Mouse (Mus musculus): ENCODE results near the gene Map3k21. TPM values are rescaled to one million over a fixed set of nuclear protein-coding genes. Genes with fewer than 3 reads are reported as not detected.

The Map3k21 gene
- polyA plus RNA-seq (2015; fragmentation: Nextera tagmentation; extraction: Ambion mirVana), result 3.9 and 4.4 TPM in 2 replicates

- peak; percentile 59 for ATAC-seq (replicated peaks; ENCODE audit: low FRiP score, low read depth)
- no peak for TF ChIP-seq CTCF (IDR thresholded peaks at IDR 0.05; ENCODE audit: low read depth)
- peak within 1 kb of the TSS; percentile 62 for H3K4me3 ChIP-seq (replicated peaks; ENCODE audit: low read depth, low read length)
- under 1% methylated on average over 88 of the region's 93 CpGs for WGBS
- DNase-seq (ENCODE audit: low spot score), result peak; percentile 28
- peak within 1 kb of the TSS; percentile 95 for H3K4me2 ChIP-seq (ENCODE audit: low read length)
- H3K36me3 ChIP-seq (ENCODE audit: insufficient read depth, low read length), result no peaks in the 10 kb centered on the region
- peak within 1 kb of the TSS; percentile 54 for H3K27ac ChIP-seq
- H3K9ac ChIP-seq (ENCODE audit: low read depth, low read length), result peak within 1 kb of the TSS; percentile 74
- H3K9me3 ChIP-seq (replicated peaks; ENCODE audit: low read length), result no peaks in the 10 kb centered on the region
- no peaks in the 10 kb centered on the region for H3K4me1 ChIP-seq (replicated peaks; ENCODE audit: insufficient read depth, low read length)
- H3K27me3 ChIP-seq (ENCODE audit: insufficient read depth, low read length), result peaks cover 19% of the 10 kb centered on the region
Observed at GRCm38 (mm10) chr8:125910365-125911228, at the start of gene Map3k21. Gene Map3k21, plus strand, starts transcription at chr8:125910450.

DNA sequence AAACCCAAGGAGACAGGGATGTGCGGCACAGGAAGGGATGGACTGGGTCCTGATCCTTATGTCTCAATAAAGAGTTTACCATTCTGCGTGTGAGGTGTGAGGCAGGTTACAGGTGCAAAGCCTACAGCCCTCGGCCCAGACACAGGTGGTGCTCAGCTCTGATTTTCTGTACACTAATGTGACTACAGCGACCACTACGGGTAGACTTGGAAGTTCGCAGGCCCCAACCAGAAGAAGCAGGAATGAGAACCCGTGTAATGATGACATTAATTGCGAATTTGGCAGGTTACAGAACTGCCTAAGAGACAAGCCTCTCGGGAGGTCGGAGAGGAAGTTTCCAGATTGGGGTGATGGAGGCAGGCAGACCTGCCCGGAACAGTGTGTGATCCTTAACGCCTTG lies 44.1 kb upstream of the Map3k21 start:
- H3K27me3 ChIP-seq (ENCODE audit: insufficient read depth, low read length), result no peaks in the 10 kb centered on the region
- TF ChIP-seq CTCF (IDR thresholded peaks at IDR 0.05; ENCODE audit: low read depth), result peak; percentile 43
- no peak for DNase-seq (ENCODE audit: low spot score)
- WGBS, result 62% methylated on average over 12 of the region's 12 CpGs
- H3K27ac ChIP-seq, result no peak overlapping the region
- H3K9ac ChIP-seq (ENCODE audit: low read depth, low read length), result no peak overlapping the region
- H3K9me3 ChIP-seq (replicated peaks; ENCODE audit: low read length), result no peaks in the 10 kb centered on the region
- H3K4me3 ChIP-seq (replicated peaks; ENCODE audit: low read depth, low read length), result no peak overlapping the region
- H3K36me3 ChIP-seq (ENCODE audit: insufficient read depth, low read length), result no peaks in the 10 kb centered on the region
- no peaks in the 10 kb centered on the region for H3K4me1 ChIP-seq (replicated peaks; ENCODE audit: insufficient read depth, low read length)
- H3K4me2 ChIP-seq (ENCODE audit: low read length), result no peak overlapping the region
- ATAC-seq (replicated peaks; ENCODE audit: low FRiP score, low read depth), result no peak

DNA sequence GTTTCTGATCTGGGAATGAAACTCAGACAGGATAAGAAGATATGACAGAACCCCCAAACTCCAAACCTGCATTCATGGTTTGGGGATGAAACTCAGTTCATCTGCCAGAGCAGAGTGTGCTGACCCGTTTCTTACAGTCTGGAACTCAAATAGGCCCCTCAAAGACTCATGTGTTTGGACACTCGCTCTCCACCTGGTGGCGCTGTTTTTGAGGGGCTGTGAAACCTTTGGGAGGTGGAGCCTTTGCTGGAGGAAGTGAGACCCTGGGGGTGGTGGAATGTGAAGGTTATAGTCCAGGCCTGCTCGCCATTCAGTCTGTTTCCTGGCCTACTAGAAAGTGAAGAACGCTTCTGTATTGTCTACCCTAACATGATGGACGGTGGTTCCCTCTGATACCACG lies 41.7 kb upstream of the Map3k21 start:
- TF ChIP-seq CTCF (IDR thresholded peaks at IDR 0.05; ENCODE audit: low read depth), result peak; percentile 53
- no peak overlapping the region for H3K4me2 ChIP-seq (ENCODE audit: low read length)
- ATAC-seq (replicated peaks; ENCODE audit: low FRiP score, low read depth) (no peak), DNase-seq (ENCODE audit: low spot score) (peak; percentile 45)
- H3K4me1 ChIP-seq (replicated peaks; ENCODE audit: insufficient read depth, low read length), result 0 out of 2 replicates have a peak, but pooled peaks cover 7% of the 10 kb centered on the region
- 54% methylated on average over 7 of the region's 7 CpGs for WGBS
- no peaks in the 10 kb centered on the region for H3K36me3 ChIP-seq (ENCODE audit: insufficient read depth, low read length)
- H3K27me3 ChIP-seq (ENCODE audit: insufficient read depth, low read length), result no peaks in the 10 kb centered on the region
- H3K4me3 ChIP-seq (replicated peaks; ENCODE audit: low read depth, low read length), result no peak overlapping the region
- H3K9me3 ChIP-seq (replicated peaks; ENCODE audit: low read length), result no peaks in the 10 kb centered on the region
- H3K9ac ChIP-seq (ENCODE audit: low read depth, low read length), result no peak overlapping the region
- no peak overlapping the region for H3K27ac ChIP-seq

DNA sequence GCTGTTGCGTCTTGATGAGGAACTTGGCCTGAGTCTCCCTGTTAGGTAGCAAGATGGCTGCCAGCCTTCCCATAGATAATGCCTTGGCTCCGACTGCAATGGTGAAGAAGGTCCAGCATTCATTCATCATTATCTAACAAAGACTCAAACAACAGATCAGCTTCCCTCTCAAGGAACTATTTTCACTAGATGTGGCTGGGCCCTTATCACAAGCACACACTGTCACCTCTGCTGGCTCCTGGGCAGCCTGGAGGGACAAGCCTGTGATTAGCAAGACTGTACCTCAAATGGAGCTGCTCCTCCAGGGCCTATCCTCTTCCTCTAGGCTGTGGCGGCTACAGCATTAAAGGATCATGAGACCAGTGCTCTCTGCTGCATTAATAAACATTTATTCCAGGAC lies 40.5 kb upstream of the Map3k21 start:
- no peak overlapping the region for H3K27ac ChIP-seq
- no peaks in the 10 kb centered on the region for H3K36me3 ChIP-seq (ENCODE audit: insufficient read depth, low read length)
- ATAC-seq (replicated peaks; ENCODE audit: low FRiP score, low read depth) (no peak), DNase-seq (ENCODE audit: low spot score) (no peak)
- H3K4me2 ChIP-seq (ENCODE audit: low read length), result no peak overlapping the region
- H3K4me1 ChIP-seq (replicated peaks; ENCODE audit: insufficient read depth, low read length), result 0 out of 2 replicates have a peak, but pooled peaks cover 7% of the 10 kb centered on the region
- no peaks in the 10 kb centered on the region for H3K27me3 ChIP-seq (ENCODE audit: insufficient read depth, low read length)
- TF ChIP-seq CTCF (IDR thresholded peaks at IDR 0.05; ENCODE audit: low read depth), result no peak
- H3K4me3 ChIP-seq (replicated peaks; ENCODE audit: low read depth, low read length), result no peak overlapping the region
- H3K9me3 ChIP-seq (replicated peaks; ENCODE audit: low read length), result no peaks in the 10 kb centered on the region
- H3K9ac ChIP-seq (ENCODE audit: low read depth, low read length), result no peak overlapping the region
- 89% methylated on average over 3 of the region's 3 CpGs for WGBS

DNA sequence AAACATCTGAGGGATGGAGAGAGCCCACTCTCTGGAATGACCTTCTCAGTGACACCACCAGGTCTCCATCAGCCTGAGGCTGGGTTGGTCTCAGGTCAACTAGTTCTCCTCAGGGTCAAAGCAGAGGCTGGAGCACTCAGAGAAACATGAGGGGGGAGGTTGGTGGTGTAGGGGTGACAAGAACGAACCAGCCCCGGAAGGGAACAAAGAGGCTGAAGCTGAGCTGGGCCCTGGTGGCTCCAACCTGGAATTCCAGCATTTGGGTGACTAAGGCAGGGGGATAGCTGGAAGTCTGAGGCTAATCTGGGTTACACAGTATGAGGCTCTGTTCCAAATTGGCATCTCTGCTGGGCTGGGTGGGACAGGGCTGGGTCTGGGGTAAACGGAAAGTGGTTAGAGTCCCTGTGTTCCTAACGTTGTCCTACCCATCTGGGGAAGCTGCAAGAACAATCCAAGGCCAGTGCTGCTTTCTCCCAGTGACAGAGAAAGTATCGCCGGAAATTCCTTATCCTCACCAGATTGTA lies 40.0 kb upstream of the Map3k21 start:
- no peak overlapping the region for H3K4me3 ChIP-seq (replicated peaks; ENCODE audit: low read depth, low read length)
- H3K36me3 ChIP-seq (ENCODE audit: insufficient read depth, low read length), result no peaks in the 10 kb centered on the region
- no peaks in the 10 kb centered on the region for H3K9me3 ChIP-seq (replicated peaks; ENCODE audit: low read length)
- H3K27ac ChIP-seq, result no peak overlapping the region
- no peak for TF ChIP-seq CTCF (IDR thresholded peaks at IDR 0.05; ENCODE audit: low read depth)
- H3K4me1 ChIP-seq (replicated peaks; ENCODE audit: insufficient read depth, low read length), result 0 out of 2 replicates have a peak, but pooled peaks cover 7% of the 10 kb centered on the region
- DNase-seq (ENCODE audit: low spot score), result no peak
- WGBS, result 19% methylated on average over 6 of the region's 6 CpGs
- no peak for ATAC-seq (replicated peaks; ENCODE audit: low FRiP score, low read depth)
- no peak overlapping the region for H3K9ac ChIP-seq (ENCODE audit: low read depth, low read length)
- no peak overlapping the region for H3K4me2 ChIP-seq (ENCODE audit: low read length)
- no peaks in the 10 kb centered on the region for H3K27me3 ChIP-seq (ENCODE audit: insufficient read depth, low read length)

- no peak overlapping the region for H3K4me2 ChIP-seq (ENCODE audit: low read length)
- H3K4me3 ChIP-seq (replicated peaks; ENCODE audit: low read depth, low read length), result no peak overlapping the region
- H3K4me1 ChIP-seq (replicated peaks; ENCODE audit: insufficient read depth, low read length), result 0 out of 2 replicates have a peak, but pooled peaks cover 7% of the 10 kb centered on the region
- no peak overlapping the region for H3K27ac ChIP-seq
- 2% methylated on average over 7 of the region's 7 CpGs for WGBS
- H3K27me3 ChIP-seq (ENCODE audit: insufficient read depth, low read length), result no peaks in the 10 kb centered on the region
- ATAC-seq (replicated peaks; ENCODE audit: low FRiP score, low read depth) (peak; percentile 57), DNase-seq (ENCODE audit: low spot score) (peak; percentile 91)
- no peak overlapping the region for H3K9ac ChIP-seq (ENCODE audit: low read depth, low read length)
- peak; percentile 95 for TF ChIP-seq CTCF (IDR thresholded peaks at IDR 0.05; ENCODE audit: low read depth)
- H3K9me3 ChIP-seq (replicated peaks; ENCODE audit: low read length), result no peaks in the 10 kb centered on the region
- H3K36me3 ChIP-seq (ENCODE audit: insufficient read depth, low read length), result no peaks in the 10 kb centered on the region
Observed at GRCm38 (mm10) chr8:125870821-125871321, 39.4 kb upstream of the Map3k21 start.
